12 mouse cellular contexts compared by ENCODE assay signal in genomic region chr2:28629911-28630381, GRCm38 (mm10). TPM values are rescaled to one million over a fixed set of nuclear protein-coding genes. Genes with fewer than 3 reads are reported as not detected.
DNase-seq lines count a peak whose midpoint lies in the region; ATAC-seq and TF ChIP-seq lines count a peak whose summit lies in the region.
"Had no signal": no experiment of that assay in that cellular context is flagged by ENCODE, and none has a peak within 500 bp of the region (broad histone marks: within the 10 kb centered on the region; RNA-seq: fewer than 3 reads in every experiment).

No protein-coding gene starts in this region.

- no peaks in the 10 kb centered on the region for H3K9me3 ChIP-seq in intestine, postnatal 0 days (ENCODE audit: control insufficient read depth)
- H3K9me3 ChIP-seq in forebrain, embryonic 11.5 days (ENCODE audit: control insufficient read depth, low read length), result no peaks in the 10 kb centered on the region
- H3K9me3 ChIP-seq: lung, embryonic 15.5 days had no signal

- TF ChIP-seq CTCF in intestine, postnatal 0 days (IDR thresholded peaks at IDR 0.05; ENCODE audit: low read depth), result no peak

- peak; percentile 89 for ATAC-seq in intestine, postnatal 0 days
- no peak for ATAC-seq in frontal cortex, adult (ENCODE audit: low TSS enrichment)
- ATAC-seq in forebrain, embryonic 11.5 days (replicated peaks; ENCODE audit: low FRiP score), result no peak
- ATAC-seq: activated CD4-positive, CD25-positive, alpha-beta regulatory T cell, adult 4 months had no signal

- H3K4me2 ChIP-seq in intestine, postnatal 0 days (replicated peaks; ENCODE audit: low read depth), result peak overlapping the region; percentile 13; the same call in 1 of the 2 replicates
- H3K4me2 ChIP-seq in forebrain, embryonic 11.5 days (ENCODE audit: low read depth, low read length, severe bottlenecking), result no peak overlapping the region
- H3K4me2 ChIP-seq: lung, embryonic 15.5 days had no signal

- WGBS in intestine, postnatal 0 days, result 13% methylated on average over 4 of the region's 4 CpGs
- WGBS in forebrain, embryonic 11.5 days, result 58% methylated on average over 4 of the region's 4 CpGs

- H3K27me3 ChIP-seq in intestine, postnatal 0 days (replicated peaks; ENCODE audit: control insufficient read depth, insufficient read depth, low read length), result no peaks in the 10 kb centered on the region
- no peaks in the 10 kb centered on the region for H3K27me3 ChIP-seq in forebrain, embryonic 11.5 days (ENCODE audit: control insufficient read depth, insufficient read depth, low read length)
- H3K27me3 ChIP-seq: lung, embryonic 15.5 days had no signal

- peak overlapping the region; percentile 83; the same call in 1 of the 2 replicates for H3K27ac ChIP-seq in intestine, postnatal 0 days (ENCODE audit: low read depth, low read length)
- no peak overlapping the region for H3K27ac ChIP-seq in forebrain, embryonic 11.5 days (ENCODE audit: low read depth, low read length)
- H3K27ac ChIP-seq: lung, embryonic 15.5 days had no signal

- H3K4me1 ChIP-seq in intestine, postnatal 0 days (replicated peaks; ENCODE audit: control insufficient read depth, insufficient read depth, low read length), result no peaks in the 10 kb centered on the region; the same call in 1 of the 2 replicates
- H3K4me1 ChIP-seq in forebrain, embryonic 11.5 days (replicated peaks; ENCODE audit: control insufficient read depth, insufficient read depth, low read length), result no peaks in the 10 kb centered on the region
- H3K4me1 ChIP-seq: lung, embryonic 15.5 days had no signal

- peak; percentile 38 for DNase-seq in NIH3T3 (ENCODE audit: low read depth)
- DNase-seq in kidney, postnatal 4 days, result peak; percentile 57 to 74
- peak; percentile 58 for DNase-seq in mesoderm, embryonic 11.5 days (ENCODE audit: low read depth, low spot score)
- DNase-seq in right cerebral cortex, adult 2 months (ENCODE audit: low spot score in 2 of 2), result no peak
- DNase-seq in forebrain, embryonic 11.5 days (ENCODE audit: low spot score), result no peak
- DNase-seq: heart, adult 11 months; heart, postnatal 4 days; midbrain, embryonic 14.5 days had no signal

- no peak overlapping the region for H3K4me3 ChIP-seq in intestine, postnatal 0 days (ENCODE audit: low read depth, low read length)
- no peak overlapping the region for H3K4me3 ChIP-seq in forebrain, embryonic 11.5 days (ENCODE audit: low read depth, low read length)
- H3K4me3 ChIP-seq: lung, embryonic 15.5 days had no signal

- no peaks in the 10 kb centered on the region for H3K36me3 ChIP-seq in intestine, postnatal 0 days (ENCODE audit: control insufficient read depth, insufficient read depth)
- H3K36me3 ChIP-seq in forebrain, embryonic 11.5 days (ENCODE audit: control insufficient read depth, insufficient read depth, low read length), result no peaks in the 10 kb centered on the region
- H3K36me3 ChIP-seq: lung, embryonic 15.5 days had no signal

- no peak overlapping the region for H3K9ac ChIP-seq in intestine, postnatal 0 days (ENCODE audit: low read depth, low read length)
- no peak overlapping the region for H3K9ac ChIP-seq in forebrain, embryonic 11.5 days (ENCODE audit: low read length)
- H3K9ac ChIP-seq: lung, embryonic 15.5 days had no signal

RNA-seq across cellular contexts. Expression of gene Gfi1b, which starts 8.2 kb away (rescaled TPM):
- 0.34 TPM in 1 of 2 replicates, not detected in the other for polyA plus RNA-seq in intestine, postnatal 0 days (2015; fragmentation: Nextera tagmentation; extraction: Ambion mirVana)
- polyA plus RNA-seq in forebrain, embryonic 11.5 days (2014; fragmentation: Nextera tagmentation; extraction: Ambion mirVana), result 3.4 and 3.5 TPM in 2 replicates

RNA-seq across cellular contexts. Expression of gene Tsc1, which starts 11.1 kb away (rescaled TPM):
- 6.5 and 8.2 TPM in 2 replicates for polyA plus RNA-seq in intestine, postnatal 0 days (2015; fragmentation: Nextera tagmentation; extraction: Ambion mirVana)
- 27.4 and 32.4 TPM in 2 replicates for polyA plus RNA-seq in forebrain, embryonic 11.5 days (2014; fragmentation: Nextera tagmentation; extraction: Ambion mirVana)

RNA-seq across cellular contexts. Expression of gene Gtf3c5, which starts 46.4 kb away (rescaled TPM):
- 8.4 and 8.9 TPM in 2 replicates for polyA plus RNA-seq in intestine, postnatal 0 days (2015; fragmentation: Nextera tagmentation; extraction: Ambion mirVana)
- 41.6 and 42.3 TPM in 2 replicates for polyA plus RNA-seq in forebrain, embryonic 11.5 days (2014; fragmentation: Nextera tagmentation; extraction: Ambion mirVana)

Comparison
In these comparisons a context has a peak if more than half of its experiments do, and no peak if none do; other contexts are left out.
1. DNase-seq: peak in NIH3T3 (single experiment), kidney, postnatal 4 days (2 of 2) and mesoderm, embryonic 11.5 days (single experiment); none in right cerebral cortex, adult 2 months (0 of 2) and forebrain, embryonic 11.5 days (single experiment).